Mouse (Mus musculus) bone marrow, adult 2 months (tissue): Measurements from ENCODE around the gene Suclg2.

ENCODE experiments used
- CTCF ChIP-seq: fragments of 200-500 bp; IDR thresholded peaks from 2 replicates; pipeline ENCODE4 v1.5.1; 2011; ENCODE audit warnings: low read length, control low read depth; ENCODE audit not compliant: control insufficient read depth, insufficient read depth
- POLR2A ChIP-seq: fragments of 200-500 bp; IDR thresholded peaks from 2 replicates; pipeline ENCODE4 v1.6.1; 2011; ENCODE audit warnings: low read depth, mild to moderate bottlenecking, control low read depth, low read length, borderline replicate concordance; ENCODE audit not compliant: control insufficient read depth

GRCm38 (mm10) chr6:95459372-95459771 is 259.2 kb downstream of the Suclg2 start:
- TF ChIP-seq POLR2A, result no peak
- no peak for TF ChIP-seq CTCF
